Mouse (Mus musculus) midbrain, embryonic 16.5 days (tissue): ENCODE measurements at regions not wholly inside any gene's neighbourhood (a gene's known extent, or its start where the extent isn't known, plus 50 kb on each side); places are given as distances from the start of the nearest gene placed in this dataset.

Experiments used
- ATAC-seq: fragments of 200-750 bp; cut with Nextera tagmentation; 2 replicates; pipeline ENCODE4 v1.8.0; 2017; ENCODE audit warnings: moderate TSS enrichment
- H3K27ac ChIP-seq: fragments of 300-500 bp; sonication (generic); 2 replicates; pipeline ENCODE4 v1.5.1; 2014; ENCODE audit warnings: mild to moderate bottlenecking, low read length, mixed read lengths
- H3K27me3 ChIP-seq: fragments of 300-500 bp; sonication (generic); 2 replicates; pipeline ENCODE4 v1.6.1; 2014; ENCODE audit warnings: low read depth, low read length, mixed read lengths; ENCODE audit not compliant: control insufficient read depth, insufficient read depth
- H3K36me3 ChIP-seq: fragments of 300-500 bp; sonication (generic); 2 replicates; pipeline ENCODE4 v1.6.1; 2014; ENCODE audit warnings: mild to moderate bottlenecking, low read length, moderate library complexity, mixed read lengths; ENCODE audit not compliant: control insufficient read depth, insufficient read depth
- H3K4me1 ChIP-seq: fragments of 300-500 bp; sonication (generic); 2 replicates; pipeline ENCODE4 v1.6.1; 2014; ENCODE audit warnings: mild to moderate bottlenecking, low read length, mixed read lengths; ENCODE audit not compliant: control insufficient read depth, insufficient read depth
- H3K4me2 ChIP-seq: fragments of 300-500 bp; sonication (generic); 2 replicates; pipeline ENCODE4 v1.6.1; 2014; ENCODE audit warnings: mild to moderate bottlenecking, low read length, mixed read lengths
- H3K4me3 ChIP-seq: fragments of 300-500 bp; sonication (generic); 2 replicates; pipeline ENCODE4 v1.5.1; 2014; ENCODE audit warnings: low read depth, mild to moderate bottlenecking, low read length, moderate library complexity, mixed read lengths
- H3K9ac ChIP-seq: fragments of 300-500 bp; sonication (generic); 2 replicates; pipeline ENCODE4 v1.6.1; 2014; ENCODE audit warnings: low read depth, low read length, mixed read lengths
- H3K9me3 ChIP-seq: fragments of 300-500 bp; sonication (generic); replicated peaks from 2 replicates; pipeline ENCODE4 v1.6.1; 2014; ENCODE audit warnings: mild to moderate bottlenecking, low read length, mixed read lengths; ENCODE audit not compliant: control insufficient read depth, poor library complexity, severe bottlenecking
- WGBS: fragments of 180-500 bp; shearing (Covaris S2); extraction: QIAGEN DNeasy Blood & Tissue Kit; methylation state at CpG from one replicate; pipeline ENCODE4 v1.1.7; 2014; 5-methylcytosine and 5-hydroxymethylcytosine counted together

DNA sequence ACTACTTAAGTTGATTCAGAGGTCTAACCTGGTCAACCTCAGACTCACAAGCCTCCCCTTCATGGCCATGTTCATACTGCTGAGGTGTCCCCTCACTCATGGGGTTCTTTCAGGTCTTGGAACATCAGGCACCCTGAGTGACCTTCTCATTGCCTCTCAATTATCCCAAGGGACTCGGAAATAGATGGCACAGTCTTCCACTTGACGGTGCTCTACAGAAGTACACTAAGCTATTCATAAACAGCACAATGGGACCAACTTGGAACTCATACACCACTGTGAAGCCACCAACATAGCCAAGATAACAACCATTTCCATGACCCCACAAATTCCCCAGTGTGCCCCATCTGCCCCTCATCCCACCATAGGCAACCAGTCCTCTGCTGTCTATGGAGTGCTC is 118.4 kb downstream of the Srek1 start:
- Histone ChIP-seq H3K27ac (no peak overlapping the region), H3K9ac (no peak overlapping the region), H3K9me3 (no peaks in the 10 kb centered on the region), H3K4me2 (no peak overlapping the region), H3K4me1 (peaks cover 4% of the 10 kb centered on the region; the same call in 1 of the 2 replicates), H3K27me3 (no peaks in the 10 kb centered on the region), H3K4me3 (no peak overlapping the region), H3K36me3 (no peaks in the 10 kb centered on the region)
- ATAC-seq = no peak
- 91% methylated on average over 2 of the region's 2 CpGs for WGBS

DNA sequence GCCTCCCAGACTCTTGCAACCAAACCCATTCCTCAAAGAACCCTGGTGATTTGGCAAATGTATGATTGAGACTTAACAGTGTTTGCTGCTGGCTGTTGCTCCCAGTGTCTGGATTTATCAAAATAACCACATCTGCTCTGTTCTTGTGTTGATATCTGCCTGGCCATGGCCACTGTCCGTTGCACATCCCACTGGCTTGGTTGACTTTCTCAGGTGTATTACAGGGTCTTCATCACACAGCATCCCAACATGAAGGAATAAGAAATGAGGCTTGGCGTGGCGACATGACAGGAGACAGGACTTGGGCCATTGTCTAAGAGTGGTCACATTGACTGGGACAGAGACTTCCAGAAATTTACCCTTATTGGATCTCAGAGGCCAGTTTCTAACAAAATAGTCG is 121.2 kb downstream of the Srek1 start:
- no peak overlapping the region for H3K4me2 ChIP-seq
- H3K9me3 ChIP-seq = no peaks in the 10 kb centered on the region
- no peak overlapping the region for H3K4me3 ChIP-seq
- no peak for ATAC-seq
- H3K9ac ChIP-seq = no peak overlapping the region
- H3K4me1 ChIP-seq = no peaks in the 10 kb centered on the region
- H3K27ac ChIP-seq = no peak overlapping the region
- 86% methylated on average over 4 of the region's 4 CpGs for WGBS
- no peaks in the 10 kb centered on the region for H3K36me3 ChIP-seq
- H3K27me3 ChIP-seq = no peaks in the 10 kb centered on the region

DNA sequence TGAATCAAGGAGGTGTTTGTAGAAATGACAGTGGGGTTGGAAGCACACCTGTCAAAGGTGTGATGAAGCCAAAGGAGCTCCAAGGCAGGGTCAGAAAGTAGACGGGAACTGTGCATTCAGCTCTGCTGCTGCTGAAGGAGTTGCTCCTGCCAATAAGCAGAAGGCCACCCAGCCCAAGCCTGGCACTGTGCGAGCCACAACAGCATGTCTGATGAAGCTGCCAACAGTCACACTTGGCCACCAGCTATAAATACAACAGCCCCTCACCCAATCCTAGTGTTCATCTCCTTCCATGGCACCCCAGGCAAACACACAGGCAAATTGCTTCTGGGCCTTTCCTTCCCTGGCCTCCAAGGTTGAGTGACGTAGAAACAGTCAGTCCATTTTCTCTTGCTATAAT is 125.0 kb downstream of the Srek1 start:
- Histone ChIP-seq H3K36me3 (no peaks in the 10 kb centered on the region), H3K4me2 (no peak overlapping the region), H3K27ac (no peak overlapping the region), H3K9ac (no peak overlapping the region), H3K9me3 (no peaks in the 10 kb centered on the region), H3K4me1 (no peaks in the 10 kb centered on the region; the same call in 1 of the 2 replicates), H3K4me3 (no peak overlapping the region), H3K27me3 (no peaks in the 10 kb centered on the region)
- ATAC-seq = no peak
- 89% methylated on average over 3 of the region's 3 CpGs for WGBS

DNA sequence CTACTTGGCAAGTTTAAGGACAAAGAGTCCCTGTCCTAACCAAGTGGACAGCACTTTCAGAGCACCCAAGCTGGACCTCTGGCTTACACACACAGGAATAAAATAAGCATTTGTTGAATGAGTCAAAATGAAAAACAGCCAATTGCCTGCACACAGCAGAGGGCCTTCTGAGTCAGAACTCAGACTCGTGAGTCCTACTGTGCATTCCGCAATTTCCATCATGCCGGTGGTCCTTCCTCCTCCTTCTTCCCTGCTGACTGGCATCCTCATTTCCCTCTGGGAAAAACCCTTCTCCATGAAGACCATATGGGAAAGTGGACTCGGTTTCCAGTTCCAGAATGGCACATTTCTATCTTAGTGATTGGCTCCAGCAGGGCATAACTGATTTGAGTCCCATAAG is 126.4 kb downstream of the Srek1 start:
- Histone ChIP-seq H3K9me3 (no peaks in the 10 kb centered on the region), H3K9ac (no peak overlapping the region), H3K4me2 (no peak overlapping the region), H3K4me1 (peaks cover 8% of the 10 kb centered on the region), H3K27me3 (no peaks in the 10 kb centered on the region), H3K36me3 (no peaks in the 10 kb centered on the region), H3K27ac (no peak overlapping the region), H3K4me3 (no peak overlapping the region)
- 82% methylated on average over 4 of the region's 4 CpGs for WGBS
- ATAC-seq = no peak

DNA sequence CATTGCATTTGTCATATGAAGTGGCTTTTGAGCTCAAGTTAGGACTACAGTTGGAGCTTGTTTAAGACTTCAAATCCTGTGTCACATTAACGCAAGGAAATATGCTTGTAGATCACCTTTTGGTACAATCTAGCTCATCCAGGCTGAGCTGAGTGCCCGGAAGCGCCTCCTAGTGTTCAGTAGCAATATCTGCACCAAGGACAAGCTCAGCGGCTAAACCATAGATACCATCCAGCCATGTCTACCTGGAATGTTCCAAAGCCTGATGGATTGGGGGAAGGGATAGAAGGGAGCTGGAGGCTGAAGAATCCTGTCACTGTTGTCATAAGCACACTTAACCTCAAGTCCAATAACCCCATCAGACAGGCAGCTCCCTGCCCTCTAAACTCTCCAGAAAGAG is 128.4 kb downstream of the Srek1 start:
- WGBS = 40% methylated on average over 4 of the region's 4 CpGs
- no peaks in the 10 kb centered on the region for H3K36me3 ChIP-seq
- H3K4me1 ChIP-seq = peaks cover 8% of the 10 kb centered on the region
- H3K4me3 ChIP-seq = no peak overlapping the region
- no peak overlapping the region for H3K9ac ChIP-seq
- no peak overlapping the region for H3K27ac ChIP-seq
- H3K9me3 ChIP-seq = no peaks in the 10 kb centered on the region
- H3K4me2 ChIP-seq = no peak overlapping the region
- H3K27me3 ChIP-seq = no peaks in the 10 kb centered on the region
- ATAC-seq = no peak

DNA sequence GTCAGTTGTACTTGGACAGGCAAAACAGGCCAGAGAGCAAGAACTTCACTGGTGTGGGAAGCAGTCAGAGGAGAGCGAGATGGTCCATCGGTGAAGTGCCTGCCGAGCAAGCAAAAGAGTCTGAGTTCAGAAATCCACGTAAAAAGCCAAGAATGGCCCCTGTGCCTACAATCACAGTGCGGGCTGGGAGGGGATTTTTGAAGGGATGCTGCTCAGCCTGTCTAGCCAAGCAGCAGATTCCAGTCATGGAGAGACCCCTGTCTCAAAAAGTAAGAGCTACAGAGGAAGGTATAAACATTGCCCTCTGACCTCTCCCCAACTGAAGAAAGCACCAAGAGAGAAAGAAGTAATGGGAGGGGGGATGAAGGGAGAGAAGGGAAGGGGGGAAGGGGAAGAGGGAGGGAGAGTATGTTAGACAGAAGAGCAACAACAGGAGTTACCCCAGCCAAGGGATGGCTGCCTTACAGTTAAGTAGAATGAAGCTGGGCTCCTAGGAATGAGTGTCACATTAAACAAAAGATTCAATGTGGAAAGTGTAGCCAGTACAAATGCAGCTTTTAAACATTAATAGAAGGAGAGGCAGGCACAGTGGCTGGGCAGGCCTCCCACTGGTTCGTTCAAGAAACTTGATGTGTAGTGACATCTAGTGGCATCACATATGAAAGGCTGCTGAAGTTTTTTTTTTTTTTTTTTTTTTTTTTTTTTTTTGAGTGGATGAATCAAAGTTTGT is 130.2 kb downstream of the Srek1 start:
- Histone ChIP-seq H3K9me3 (no peaks in the 10 kb centered on the region), H3K4me1 (peaks cover 8% of the 10 kb centered on the region), H3K9ac (no peak overlapping the region; the same call in 1 of the 2 replicates), H3K36me3 (no peaks in the 10 kb centered on the region), H3K27me3 (no peaks in the 10 kb centered on the region), H3K4me3 (no peak overlapping the region), H3K4me2 (no peak overlapping the region), H3K27ac (peak overlapping the region; percentile 47; the same call in 1 of the 2 replicates)
- 27% methylated on average over 6 of the region's 6 CpGs for WGBS
- ATAC-seq = peak; percentile 89

DNA sequence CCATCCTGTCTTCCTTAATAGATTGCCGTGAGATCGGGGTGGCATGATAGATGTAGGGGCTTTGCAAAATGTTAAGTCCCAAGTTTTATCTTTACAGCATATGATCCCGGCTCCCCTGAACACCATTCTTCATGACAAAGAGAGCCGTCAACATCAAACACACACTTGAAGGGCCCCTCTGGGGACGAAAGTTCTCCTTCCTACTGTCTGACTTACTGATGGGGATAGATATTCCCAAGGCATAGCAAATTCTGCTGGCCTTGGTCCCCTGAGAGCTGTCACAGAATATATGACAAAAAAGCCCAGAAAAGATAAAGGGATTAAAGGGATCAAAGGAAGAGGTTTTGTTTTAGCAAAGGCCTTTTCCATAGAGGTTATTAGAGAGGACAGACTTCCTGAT is 130.9 kb downstream of the Srek1 start:
- no peaks in the 10 kb centered on the region for H3K36me3 ChIP-seq
- H3K27ac ChIP-seq = no peak overlapping the region
- no peak overlapping the region for H3K4me2 ChIP-seq
- no peak for ATAC-seq
- WGBS = 37% methylated on average over 5 of the region's 5 CpGs
- no peak overlapping the region for H3K9ac ChIP-seq
- no peak overlapping the region for H3K4me3 ChIP-seq
- H3K9me3 ChIP-seq = no peaks in the 10 kb centered on the region
- H3K4me1 ChIP-seq = peaks cover 8% of the 10 kb centered on the region
- H3K27me3 ChIP-seq = no peaks in the 10 kb centered on the region

DNA sequence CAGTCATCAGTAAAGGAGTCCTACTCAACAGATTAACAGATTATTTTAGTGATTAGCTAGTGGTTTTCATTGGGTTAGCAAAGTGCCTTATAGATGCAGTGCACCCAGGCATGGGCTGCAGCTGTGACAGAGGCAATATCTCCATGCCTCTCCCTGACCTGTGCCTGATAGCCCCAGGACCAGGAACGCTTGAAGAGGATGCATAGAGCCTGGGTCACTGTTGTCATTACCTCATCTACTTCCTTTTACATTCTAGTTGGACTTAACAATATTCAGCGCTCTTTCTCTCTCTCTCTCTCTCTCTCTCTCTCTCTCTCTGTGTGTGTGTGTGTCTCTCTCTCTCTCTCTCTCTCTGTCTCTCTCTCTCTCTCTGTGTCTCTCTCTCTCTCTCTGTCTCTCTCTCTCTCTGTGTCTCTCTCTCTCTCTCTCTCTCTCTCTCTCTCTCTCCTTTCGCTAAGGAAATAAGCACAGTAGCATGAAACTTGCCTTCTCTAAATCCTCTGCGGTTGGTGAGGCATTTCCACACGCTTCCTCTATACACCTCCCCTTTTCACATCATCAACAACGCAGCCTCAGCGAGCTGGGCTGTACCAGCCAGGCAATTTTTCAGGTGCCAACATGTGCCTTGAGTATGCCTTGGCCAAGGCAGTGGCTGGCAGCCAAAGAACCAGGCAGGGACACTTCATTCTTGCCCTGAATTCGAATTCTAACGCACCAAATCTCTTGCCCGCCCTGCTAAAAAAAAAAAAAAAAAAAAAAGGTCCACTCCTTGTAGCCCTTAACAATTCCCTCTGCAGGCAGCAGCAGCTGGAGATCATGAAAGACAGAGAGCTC is 131.6 kb downstream of the Srek1 start:
- Histone ChIP-seq H3K4me3 (no peak overlapping the region), H3K27me3 (no peaks in the 10 kb centered on the region), H3K36me3 (no peaks in the 10 kb centered on the region), H3K27ac (no peak overlapping the region), H3K4me2 (no peak overlapping the region), H3K9ac (no peak overlapping the region), H3K9me3 (no peaks in the 10 kb centered on the region), H3K4me1 (peaks cover 8% of the 10 kb centered on the region)
- ATAC-seq = no peak
- 66% methylated on average over 10 of the region's 10 CpGs for WGBS

DNA sequence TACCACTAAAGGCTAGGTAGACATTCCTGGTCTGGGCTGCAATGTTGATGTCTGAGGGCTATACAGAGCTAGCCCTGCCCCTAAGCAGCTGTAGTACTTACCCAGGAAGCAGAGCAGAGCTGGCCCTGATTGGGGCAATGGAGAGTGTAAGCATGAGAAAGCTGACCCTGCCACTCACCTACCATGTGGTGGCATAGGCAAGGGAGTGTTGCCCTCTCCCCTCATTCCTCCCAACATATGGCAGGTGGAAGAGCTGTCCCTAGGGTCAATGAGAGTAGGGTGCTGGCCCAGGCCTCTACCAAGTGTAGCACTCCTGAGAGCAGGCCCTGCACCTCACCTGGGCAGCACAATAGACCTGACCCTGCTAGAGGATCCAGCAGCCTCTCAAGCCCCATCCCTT is 136.4 kb downstream of the Srek1 start:
- Histone ChIP-seq H3K9ac (no peak overlapping the region), H3K4me3 (no peak overlapping the region), H3K4me1 (no peaks in the 10 kb centered on the region; the same call in 1 of the 2 replicates), H3K9me3 (no peaks in the 10 kb centered on the region), H3K27me3 (no peaks in the 10 kb centered on the region), H3K4me2 (no peak overlapping the region), H3K27ac (no peak overlapping the region), H3K36me3 (no peaks in the 10 kb centered on the region)
- ATAC-seq = no peak
